Mouse (Mus musculus) left cerebral cortex, adult 18-20 months (tissue): ENCODE measurements around the gene Frmd4a. TPM values are rescaled to one million over a fixed set of nuclear protein-coding genes. Genes with fewer than 3 reads are reported as not detected.

Experiments
- DNase-seq, 2 experiments: peaks; one replicate each; pipeline ENCODE4 v3.0.0; 2021 to 2022; ENCODE audit warnings: low spot score in 2 of 2, mixed read lengths in 1 of 2
- total RNA-seq, 2 experiments: library from RNA; stranded (reverse); gene quantifications; 2 replicates each; pipeline ENCODE4 v1.2.3; 2021

Frmd4a gene
- total RNA-seq, 2 experiments from 2014 or later, result 42.3 to 47.3 TPM

DNA sequence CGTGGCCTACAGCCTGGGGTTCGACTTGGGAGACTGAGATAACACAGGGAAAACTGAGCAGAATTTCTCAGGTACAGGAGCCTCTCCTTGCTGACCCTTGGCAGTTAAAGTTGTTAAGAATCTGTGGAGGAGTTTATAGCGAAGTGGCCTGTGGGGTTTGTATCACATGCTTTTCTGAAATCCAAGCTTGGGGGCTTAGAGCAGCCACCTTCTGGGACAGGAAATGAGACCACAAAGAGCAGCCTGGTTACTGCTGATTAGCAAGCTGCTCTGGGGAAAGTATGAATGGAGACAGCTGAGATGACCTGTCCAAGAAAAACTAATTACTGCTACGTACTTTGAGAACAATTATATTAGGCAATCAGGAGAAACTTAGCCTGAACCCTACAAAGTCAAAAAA, 415.6 kb downstream of the Frmd4a start:
- no peak for DNase-seq

GRCm38 (mm10) chr2:4435051-4435450, 417.5 kb downstream of the Frmd4a start:
- DNase-seq, result no peak

GRCm38 (mm10) chr2:4436361-4437231, 419.1 kb downstream of the Frmd4a start:
- DNase-seq, result peak; percentile 35 to 43

- DNase-seq, result no peak
Observed at GRCm38 (mm10) chr2:4438739-4439138, 421.2 kb downstream of the Frmd4a start.

DNA sequence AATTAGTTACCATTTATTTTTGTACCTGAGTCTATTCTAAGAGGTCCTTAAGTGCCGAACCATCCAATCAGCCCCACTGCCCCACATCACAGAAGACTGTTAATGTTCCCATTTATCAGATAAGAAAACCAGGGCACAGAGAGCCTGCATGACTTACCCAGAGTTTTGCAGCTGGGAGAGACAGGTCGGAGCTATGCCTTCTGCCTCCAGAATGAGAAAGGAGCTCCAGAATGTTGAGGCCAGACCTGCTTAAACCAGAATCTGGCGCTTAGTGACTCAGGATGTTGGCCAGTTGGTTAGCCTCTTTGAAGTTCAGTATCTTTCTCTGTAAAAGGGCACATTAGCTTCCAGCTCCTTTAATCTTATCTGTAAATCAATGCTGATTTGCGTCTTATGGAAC, 422.4 kb downstream of the Frmd4a start:
- DNase-seq, result no peak

DNA sequence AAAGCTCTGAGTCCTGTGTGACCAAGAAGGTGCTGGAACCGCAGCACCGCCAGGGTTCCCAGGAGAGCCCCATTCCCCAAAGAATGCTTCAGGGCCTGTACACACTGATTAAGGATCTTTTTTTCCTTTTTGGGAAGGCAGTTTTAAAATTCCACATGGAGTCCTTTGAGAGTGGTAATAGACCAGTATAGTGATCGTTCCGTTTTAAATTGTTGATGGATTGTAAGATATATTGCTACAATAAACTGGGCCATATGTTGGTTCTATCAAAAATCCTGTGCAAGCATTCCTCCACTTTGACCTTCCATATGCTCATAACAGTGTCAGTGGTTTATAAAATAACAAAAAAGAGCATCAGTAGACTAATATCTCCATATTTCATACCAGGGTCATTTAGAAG, 424.3 kb downstream of the Frmd4a start:
- no peak for DNase-seq

GRCm38 (mm10) chr2:4444740-4445139, 427.2 kb downstream of the Frmd4a start:
- DNase-seq, result no peak

DNA sequence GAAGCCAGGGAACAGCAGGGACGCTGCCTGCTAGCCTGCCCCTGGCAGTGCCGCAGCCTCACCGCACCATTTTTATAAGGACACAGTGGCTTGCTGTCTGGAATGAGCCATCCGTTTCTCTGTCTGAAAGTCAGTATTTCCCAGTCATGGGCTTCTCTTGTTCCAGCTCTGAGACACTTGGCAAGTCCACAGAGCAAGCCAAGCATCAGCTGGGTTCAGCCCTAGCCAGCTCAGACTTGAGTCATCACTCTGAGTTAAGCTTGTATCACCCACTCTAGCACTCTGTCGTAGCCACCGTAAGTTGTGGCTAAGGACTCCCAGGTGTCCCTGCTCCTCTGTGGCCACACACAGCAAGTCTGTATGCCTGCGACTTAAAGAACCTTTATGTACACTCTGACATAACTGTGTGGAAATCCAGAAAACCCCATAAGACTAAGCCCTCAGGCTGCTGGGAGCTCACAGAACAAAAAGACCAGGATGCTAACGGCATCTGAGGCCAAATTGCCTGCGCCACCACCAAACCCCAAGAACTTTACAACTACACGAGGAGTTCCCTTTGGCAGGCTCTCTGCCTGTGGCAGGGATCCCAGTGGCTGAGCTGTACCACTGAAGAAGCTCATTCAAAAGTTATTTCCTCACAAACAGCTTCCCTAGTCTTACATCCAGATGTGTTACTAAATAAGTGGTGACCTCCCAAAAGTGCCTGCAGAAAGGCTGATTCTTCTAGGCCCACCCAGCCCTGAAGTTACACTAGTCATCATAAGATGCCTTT, 428.3 kb downstream of the Frmd4a start:
- DNase-seq, result peak; percentile 39 to 44

GRCm38 (mm10) chr2:4449860-4450480, 432.5 kb downstream of the Frmd4a start:
- no peak for DNase-seq

DNA sequence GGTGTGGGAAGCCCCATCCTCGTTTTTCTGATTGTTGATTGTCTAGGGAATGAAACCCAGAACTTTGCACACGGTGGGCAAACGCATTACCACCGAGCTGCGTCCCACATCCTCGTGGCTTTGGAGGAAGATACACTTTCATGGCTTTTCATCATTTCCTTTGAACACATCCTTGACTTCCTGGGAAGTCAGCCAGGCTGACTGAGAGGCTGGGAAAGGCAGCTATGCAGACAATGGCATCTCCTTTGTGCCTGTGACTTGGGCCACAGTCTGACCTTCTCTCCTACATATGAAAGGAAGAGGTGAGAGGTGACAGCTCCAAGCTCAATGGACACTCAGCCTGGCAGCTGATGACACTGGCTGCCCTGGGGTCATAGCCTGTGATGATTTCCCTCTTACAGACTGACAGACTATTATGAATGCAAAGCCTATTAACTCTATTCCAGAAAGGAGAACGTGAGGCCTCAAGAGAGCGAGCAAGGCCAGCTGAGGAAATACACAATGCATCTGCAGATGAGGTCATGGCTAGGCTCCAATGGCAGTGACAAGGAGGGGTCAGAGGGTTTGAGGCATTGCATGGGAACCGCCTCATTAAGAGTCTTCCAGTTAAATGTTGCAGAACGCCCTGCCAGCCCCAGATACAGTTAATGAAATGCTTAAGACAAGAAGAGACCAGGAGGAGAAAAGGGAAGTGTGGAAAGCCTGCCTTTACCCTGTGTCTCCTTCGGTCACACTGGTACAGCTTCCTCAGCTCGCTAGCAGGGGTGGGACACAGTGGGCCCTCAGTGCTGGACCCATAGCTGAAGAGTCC, 435.3 kb downstream of the Frmd4a start:
- DNase-seq, result no peak

DNA sequence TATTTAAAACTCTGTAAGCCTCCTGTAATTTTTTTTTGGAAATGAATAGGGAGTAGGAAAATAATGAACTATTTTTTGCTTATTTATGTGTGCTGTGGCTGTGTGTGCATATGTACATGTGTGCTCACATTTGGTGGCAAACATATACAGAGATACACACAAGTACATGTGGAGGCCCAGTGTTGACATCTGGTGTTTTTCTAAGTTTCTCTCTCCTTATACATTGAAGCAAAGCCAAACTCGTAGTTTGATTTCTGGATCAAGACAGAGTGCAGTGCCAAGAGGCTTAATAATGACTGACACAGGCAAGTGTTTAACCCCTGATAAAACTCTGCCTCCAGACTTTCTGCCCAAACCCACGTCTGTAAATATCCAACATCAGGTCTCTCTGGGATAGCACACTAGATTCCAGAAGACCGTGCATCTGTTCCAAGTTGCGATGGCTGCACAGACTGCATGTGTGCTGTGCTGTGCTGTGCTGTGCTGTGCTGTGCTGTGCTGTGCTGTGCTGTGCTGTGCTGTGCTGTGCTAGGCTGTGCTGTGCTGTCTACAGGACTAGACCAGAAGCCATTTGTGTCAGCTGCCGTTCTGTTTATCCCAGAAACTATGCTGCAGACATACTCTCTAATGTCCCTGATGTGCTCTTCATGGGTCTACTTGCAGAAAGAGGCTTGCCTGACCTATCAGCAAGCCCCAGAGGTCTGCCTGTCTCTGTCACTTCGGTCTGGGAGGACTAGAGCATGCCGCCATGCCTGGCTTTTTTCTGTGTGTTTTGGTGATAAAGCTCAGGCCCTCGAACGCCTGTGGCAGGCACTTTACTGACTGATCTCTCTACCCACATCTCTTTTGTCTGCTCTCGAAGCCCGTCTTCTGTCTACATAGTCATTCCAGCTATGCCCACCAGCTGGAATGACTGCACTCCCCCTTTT, 437.8 kb downstream of the Frmd4a start:
- DNase-seq, result no peak

DNA sequence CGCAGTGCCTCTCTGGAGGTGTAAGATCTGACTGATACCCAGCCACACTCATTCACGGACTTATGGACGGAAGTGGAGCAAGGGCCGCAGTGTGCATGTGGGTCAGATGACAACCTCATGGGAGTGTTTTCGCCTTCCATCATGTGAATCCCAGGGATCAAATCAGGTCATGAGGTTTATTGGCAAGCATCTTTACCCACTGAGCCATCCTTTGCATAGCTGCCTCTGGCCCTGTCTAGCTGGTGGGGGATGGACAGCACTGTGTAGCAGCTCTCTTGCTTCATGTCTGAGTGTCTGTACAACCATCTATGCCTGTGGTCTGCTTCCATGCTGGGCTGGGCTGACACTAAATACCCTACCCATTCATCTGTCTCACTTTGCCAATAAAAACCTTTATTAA, 443.4 kb downstream of the Frmd4a start:
- DNase-seq, result no peak

- no peak for DNase-seq
Observed at GRCm38 (mm10) chr2:4461514-4461913, 444.0 kb downstream of the Frmd4a start.

DNA sequence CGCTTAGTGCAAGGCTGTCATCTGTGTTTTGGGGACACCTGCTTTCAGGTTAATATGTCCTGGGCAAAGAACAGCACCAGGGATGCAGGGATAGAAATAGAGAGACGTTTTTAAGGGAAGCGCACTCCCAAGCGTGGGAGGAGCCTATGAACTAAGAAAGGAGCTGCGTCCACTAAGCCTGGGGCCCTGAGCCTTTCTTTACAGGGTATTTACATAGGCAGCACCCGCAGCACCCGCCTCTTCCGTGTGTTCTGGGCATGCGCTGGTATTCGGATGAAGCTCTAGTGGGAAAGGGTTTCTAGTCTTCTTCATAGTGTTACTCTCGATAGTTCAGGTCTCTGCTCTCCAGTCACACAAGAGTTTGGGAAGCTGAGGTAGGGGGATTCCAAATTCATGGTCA, 445.0 kb downstream of the Frmd4a start:
- DNase-seq, result no peak

DNA sequence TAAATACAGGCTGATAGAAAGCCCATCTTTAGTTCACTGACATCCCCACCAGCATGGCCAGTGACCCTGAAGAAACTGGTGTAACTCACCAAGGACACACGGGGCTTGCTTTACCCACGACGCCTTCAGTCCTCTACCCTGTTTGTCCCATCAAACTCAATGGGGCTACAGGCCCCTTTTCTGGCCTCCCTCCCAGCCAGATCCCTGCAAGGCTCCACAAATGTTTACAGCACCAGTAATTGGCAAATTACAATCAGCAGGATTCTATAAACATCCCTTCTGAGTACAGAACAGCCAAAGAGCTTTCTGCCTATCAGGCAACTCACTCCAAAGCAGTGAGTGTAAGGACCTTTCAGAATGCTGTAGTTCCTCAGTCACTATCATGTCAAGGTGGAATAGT, 448.6 kb downstream of the Frmd4a start:
- no peak for DNase-seq

DNA sequence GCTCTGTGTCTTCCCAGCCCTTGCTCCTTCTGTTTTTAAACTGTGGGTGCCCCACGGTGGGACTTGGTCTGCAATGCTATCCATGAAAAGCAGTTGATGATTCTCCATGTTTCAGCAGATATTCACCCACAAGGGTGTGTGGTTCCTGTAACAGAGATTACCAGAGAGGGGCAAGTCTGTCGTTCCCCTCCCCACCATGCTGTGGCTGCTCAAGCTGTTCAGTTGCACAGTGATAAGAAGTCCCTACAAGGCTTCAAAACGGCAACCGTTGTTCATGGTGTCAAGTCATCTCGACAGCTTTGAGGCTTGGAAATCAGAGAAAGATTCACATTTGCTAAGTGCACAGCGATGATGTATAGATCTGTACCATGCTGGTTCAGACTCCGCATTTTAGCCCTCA, 449.8 kb downstream of the Frmd4a start:
- DNase-seq, result no peak

- DNase-seq, result no peak
Observed at GRCm38 (mm10) chr2:4472760-4473480, 455.4 kb downstream of the Frmd4a start.

- peak in 1 of 2 experiments; percentile 45 for DNase-seq
Observed at GRCm38 (mm10) chr2:4473866-4474538, 456.5 kb downstream of the Frmd4a start.

GRCm38 (mm10) chr2:4474539-4474937, 457.0 kb downstream of the Frmd4a start:
- no peak for DNase-seq
